Mouse (Mus musculus) spleen, adult 2 months (tissue): ENCODE results near the gene Shld2.

Experiments
- CTCF ChIP-seq: fragments of 200-500 bp; IDR thresholded peaks from 2 replicates; pipeline ENCODE4 v1.5.1; 2011; ENCODE audit warnings: mild to moderate bottlenecking, inconsistent platforms; ENCODE audit not compliant: insufficient read depth, insufficient read length, insufficient replicate concordance; ENCODE audit errors: extremely low read depth
- POLR2A ChIP-seq: fragments of 200-500 bp; IDR thresholded peaks from 2 replicates; pipeline ENCODE4 v1.6.1; 2011; ENCODE audit warnings: low read depth, low read length, inconsistent platforms

DNA sequence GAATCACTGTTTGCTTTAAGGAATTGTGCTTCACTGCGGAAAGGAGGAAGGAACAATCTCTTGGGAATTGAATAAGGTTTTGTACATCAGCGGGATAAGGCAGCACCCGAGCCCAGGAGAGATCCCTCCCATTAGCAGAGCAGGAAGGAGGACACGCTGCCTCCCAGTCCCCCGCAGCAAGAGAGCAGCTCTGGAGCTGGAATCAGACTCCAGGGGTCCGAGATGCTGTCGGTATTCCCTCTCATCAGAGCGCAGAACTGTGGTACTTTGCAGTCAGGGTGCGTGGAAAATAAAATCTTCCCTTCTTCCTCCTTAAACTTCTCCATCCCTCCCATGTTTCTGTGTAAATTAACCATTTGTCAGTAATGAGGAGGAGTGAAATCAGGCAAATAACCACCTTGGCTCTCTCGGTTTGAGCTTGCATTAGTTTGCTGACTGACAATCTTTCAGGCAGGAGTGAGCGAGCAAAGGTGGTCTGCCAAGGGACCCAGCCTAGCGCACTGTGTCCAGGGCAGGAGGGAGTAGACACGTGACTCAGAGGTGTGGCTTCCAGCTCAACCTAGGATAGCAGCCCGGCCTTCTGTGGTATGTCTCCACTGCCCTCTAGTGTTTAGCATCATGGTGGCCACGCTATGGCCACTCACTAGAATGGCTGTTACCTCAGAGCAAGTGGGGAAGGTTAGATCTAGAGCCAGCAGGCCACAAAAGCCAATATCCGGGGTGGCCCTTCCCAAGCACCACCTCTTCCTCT, 75.5 kb downstream of the Shld2 start:
- TF ChIP-seq POLR2A (no peak), CTCF (no peak)
